Mouse (Mus musculus) hindbrain, embryonic 11.5 days (tissue): ENCODE results near the gene Anp32e. TPM values are rescaled to one million over a fixed set of nuclear protein-coding genes. Genes with fewer than 3 reads are reported as not detected.
A peak's percentile ranks its signal among the peaks of the same experiment; 100 is the strongest.
"Not testable (repeated sequence)": the region's sequence is repeated elsewhere in the genome, so short reads cannot be mapped to it uniquely, and the experiment has no call there.

ENCODE experiments used
- ATAC-seq: fragments of 200-750 bp; cut with Nextera tagmentation; 2 replicates; pipeline ENCODE4 v1.8.0; 2017; ENCODE audit warnings: mild to moderate bottlenecking, moderate TSS enrichment, moderate library complexity; ENCODE audit not compliant: low FRiP score
- DNase-seq: peaks from one replicate; pipeline ENCODE4 v3.0.0-alpha.2; 2015; ENCODE audit warnings: low spot score
- H3K27ac ChIP-seq: fragments of 300-500 bp; sonication (generic); 2 replicates; pipeline ENCODE4 v1.5.1; 2014; ENCODE audit warnings: mild to moderate bottlenecking, low read depth, low read length
- H3K27me3 ChIP-seq: fragments of 300-500 bp; sonication (generic); 2 replicates; pipeline ENCODE4 v1.6.1; 2014; ENCODE audit warnings: mild to moderate bottlenecking, low read length, moderate library complexity, mixed read lengths; ENCODE audit not compliant: control insufficient read depth, insufficient read depth
- H3K36me3 ChIP-seq: fragments of 300-500 bp; sonication (generic); 2 replicates; pipeline ENCODE4 v1.6.1; 2014; ENCODE audit warnings: mild to moderate bottlenecking, low read length, moderate library complexity, mixed read lengths; ENCODE audit not compliant: control insufficient read depth, insufficient read depth
- H3K4me1 ChIP-seq: fragments of 300-500 bp; sonication (generic); replicated peaks from 2 replicates; pipeline ENCODE4 v1.6.1; 2014; ENCODE audit warnings: low read length, mixed read lengths; ENCODE audit not compliant: control insufficient read depth, insufficient read depth
- H3K4me2 ChIP-seq: fragments of 300-500 bp; sonication (generic); replicated peaks from 2 replicates; pipeline ENCODE4 v1.6.1; 2014; ENCODE audit warnings: mild to moderate bottlenecking, low read depth, low read length
- H3K4me3 ChIP-seq: fragments of 300-500 bp; sonication (generic); 2 replicates; pipeline ENCODE4 v1.5.1; 2014; ENCODE audit warnings: low read depth, low read length
- H3K9ac ChIP-seq: fragments of 300-500 bp; sonication (generic); 2 replicates; pipeline ENCODE4 v1.6.1; 2014; ENCODE audit warnings: low read depth, low read length
- H3K9me3 ChIP-seq: fragments of 300-500 bp; sonication (generic); 2 replicates; pipeline ENCODE4 v1.6.1; 2016; ENCODE audit warnings: low read length; ENCODE audit not compliant: control insufficient read depth
- WGBS: fragments of 180-500 bp; shearing (Covaris S2); extraction: QIAGEN DNeasy Blood & Tissue Kit; methylation state at CpG from one replicate; pipeline ENCODE4 v1.1.7; 2014; 5-methylcytosine and 5-hydroxymethylcytosine counted together
- polyA plus RNA-seq: library from polyadenylated mRNA; unstranded; fragments of >200 nt; fragmentation: Nextera tagmentation; extraction: Ambion mirVana; gene quantifications from 2 replicates; pipeline ENCODE4 v1.2.1, GENCODE M21; 2014

The Anp32e gene
- polyA plus RNA-seq, 1 experiment from 2014 or later = 114 TPM

DNA sequence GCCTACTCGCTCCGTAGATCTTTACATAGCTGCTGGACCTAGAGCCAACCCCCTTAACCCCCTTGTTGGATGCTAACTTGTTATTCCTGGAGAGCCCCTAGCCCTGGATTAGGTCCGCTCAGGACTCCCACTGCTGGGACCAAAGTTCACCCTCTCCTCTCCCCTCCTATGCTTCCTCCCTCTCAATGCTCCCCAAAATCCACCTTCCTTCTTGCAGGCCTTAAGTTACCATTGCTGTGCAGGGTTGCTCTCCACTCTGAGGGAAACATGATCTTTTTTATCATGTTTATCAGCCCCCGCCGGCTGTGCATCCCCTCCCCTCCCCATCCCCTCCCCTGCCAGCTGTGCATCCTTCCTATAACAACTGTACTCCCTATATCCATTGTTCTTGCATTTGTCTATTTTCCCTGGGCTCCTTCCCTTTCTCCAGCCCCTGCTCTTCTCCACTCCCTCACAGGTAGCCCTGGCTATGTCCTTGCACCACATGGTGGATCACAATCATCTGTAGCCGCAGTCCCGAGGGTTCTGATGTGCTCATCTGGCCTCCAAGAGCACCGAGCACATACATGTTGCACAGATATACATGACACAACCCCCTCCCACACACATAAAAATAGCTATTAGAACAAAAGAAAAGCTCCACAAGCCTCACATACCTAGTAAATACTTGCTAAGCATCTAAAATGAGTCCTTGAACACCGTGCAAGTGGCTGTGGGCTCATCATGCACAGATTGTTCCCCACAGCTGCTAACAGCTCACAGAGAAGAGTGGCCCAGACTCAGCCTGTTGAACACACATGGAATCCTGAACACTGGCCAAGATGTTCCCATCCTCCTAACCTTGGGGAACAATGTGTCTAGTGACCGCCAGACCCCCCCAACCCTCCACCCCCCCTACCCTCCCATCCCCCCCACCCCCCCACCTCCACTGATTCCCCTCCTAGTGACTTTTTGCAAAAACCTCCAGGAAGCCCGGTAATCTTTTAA is 36.7 kb upstream of the Anp32e start:
- H3K36me3 ChIP-seq = no peaks in the 10 kb centered on the region
- H3K9me3 ChIP-seq = no peaks in the 10 kb centered on the region
- H3K4me1 ChIP-seq = no peaks in the 10 kb centered on the region
- H3K4me2 ChIP-seq = no peak overlapping the region
- no peak for ATAC-seq
- H3K27me3 ChIP-seq = no peaks in the 10 kb centered on the region
- peak overlapping the region; percentile 47; the same call in 1 of the 2 replicates for H3K27ac ChIP-seq
- H3K4me3 ChIP-seq = no peak overlapping the region
- DNase-seq = no peak
- WGBS = 39% methylated on average over 11 of the region's 11 CpGs
- peak overlapping the region; percentile 31; the same call in 1 of the 2 replicates for H3K9ac ChIP-seq

DNA sequence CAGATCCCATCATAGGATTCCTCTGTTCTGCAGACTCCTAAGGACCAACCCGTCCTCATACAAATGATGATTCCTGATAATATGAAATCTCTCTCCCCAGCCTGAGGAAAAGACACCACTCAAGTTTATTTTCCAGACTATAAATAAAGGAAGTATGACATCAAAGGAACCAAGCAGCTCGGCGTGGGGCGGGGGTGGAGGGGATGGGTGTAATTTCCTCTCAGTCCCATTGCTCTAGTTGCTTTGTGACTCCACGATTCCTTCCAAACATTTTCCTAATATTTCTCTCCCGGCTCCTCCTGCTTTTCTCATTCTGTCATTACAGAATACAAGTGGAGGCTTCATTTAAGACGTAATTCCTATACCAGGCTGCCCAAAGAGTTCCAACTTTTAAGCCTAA is 35.9 kb upstream of the Anp32e start:
- WGBS = 29% methylated on average over 7 of the region's 7 CpGs
- H3K27me3 ChIP-seq = no peaks in the 10 kb centered on the region
- ATAC-seq (no peak; the same call in 1 of the 2 replicates), DNase-seq (no peak)
- no peaks in the 10 kb centered on the region for H3K36me3 ChIP-seq
- 0 out of 2 replicates have a peak overlapping the region, but pooled peaks have one; percentile 13 for H3K27ac ChIP-seq
- peak overlapping the region; percentile 28 for H3K9ac ChIP-seq
- H3K4me2 ChIP-seq = peak overlapping the region; percentile 37
- no peaks in the 10 kb centered on the region for H3K9me3 ChIP-seq
- H3K4me3 ChIP-seq = peak overlapping the region; percentile 70
- H3K4me1 ChIP-seq = no peaks in the 10 kb centered on the region

DNA sequence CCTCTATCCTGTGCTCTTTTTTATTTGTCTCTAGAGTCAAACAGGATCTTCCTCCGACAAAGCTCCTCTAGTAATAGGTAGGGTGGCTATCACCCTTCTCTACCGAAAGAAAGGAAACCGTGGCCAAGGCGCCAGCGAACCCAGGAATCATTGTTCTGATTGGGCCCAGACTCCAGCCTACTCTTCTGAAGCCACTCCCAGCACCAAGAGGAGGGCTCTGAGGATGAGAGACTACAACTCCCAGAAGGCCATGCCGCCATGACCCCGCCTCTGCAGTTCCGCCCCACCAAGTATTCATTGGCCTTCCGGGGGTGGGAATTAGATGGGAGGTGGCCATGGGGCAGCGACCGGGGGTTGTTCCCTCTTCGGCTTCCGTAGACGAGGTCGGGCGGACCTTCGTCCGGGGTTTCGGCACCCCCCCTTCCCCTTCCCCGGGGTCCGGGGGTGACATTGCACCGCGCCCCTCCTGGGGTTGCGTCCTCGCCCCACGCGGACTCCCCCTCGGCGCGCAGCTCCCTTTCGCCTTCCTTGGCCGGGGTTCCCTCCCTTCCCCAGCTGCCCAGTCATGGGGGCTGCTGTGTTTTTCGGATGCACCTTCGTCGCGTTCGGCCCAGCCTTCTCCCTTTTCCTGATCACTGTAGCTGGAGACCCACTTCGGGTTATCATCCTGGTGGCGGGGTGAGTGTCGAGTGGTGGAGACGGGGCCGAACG is 35.3 kb upstream of the Anp32e start, which contains the start of gene Aph1a:
TSS of gene Aph1a (plus strand) at position 364 of the 711 bp plus-strand sequence.
- peak within 1 kb of the TSS; percentile 74 for H3K9ac ChIP-seq
- peak; percentile 97 for ATAC-seq
- H3K36me3 ChIP-seq, H3K9me3 ChIP-seq, H3K4me1 ChIP-seq, H3K27me3 ChIP-seq: not testable (repeated sequence)
- under 1% methylated on average over 25 of the region's 43 CpGs for WGBS
- peak within 1 kb of the TSS; percentile 70 for H3K4me3 ChIP-seq
- 0 out of 2 replicates have a peak within 1 kb of the TSS, but pooled peaks have one; percentile 33 for H3K27ac ChIP-seq
- H3K4me2 ChIP-seq = peak within 1 kb of the TSS; percentile 93
- peak; percentile 95 for DNase-seq

DNA sequence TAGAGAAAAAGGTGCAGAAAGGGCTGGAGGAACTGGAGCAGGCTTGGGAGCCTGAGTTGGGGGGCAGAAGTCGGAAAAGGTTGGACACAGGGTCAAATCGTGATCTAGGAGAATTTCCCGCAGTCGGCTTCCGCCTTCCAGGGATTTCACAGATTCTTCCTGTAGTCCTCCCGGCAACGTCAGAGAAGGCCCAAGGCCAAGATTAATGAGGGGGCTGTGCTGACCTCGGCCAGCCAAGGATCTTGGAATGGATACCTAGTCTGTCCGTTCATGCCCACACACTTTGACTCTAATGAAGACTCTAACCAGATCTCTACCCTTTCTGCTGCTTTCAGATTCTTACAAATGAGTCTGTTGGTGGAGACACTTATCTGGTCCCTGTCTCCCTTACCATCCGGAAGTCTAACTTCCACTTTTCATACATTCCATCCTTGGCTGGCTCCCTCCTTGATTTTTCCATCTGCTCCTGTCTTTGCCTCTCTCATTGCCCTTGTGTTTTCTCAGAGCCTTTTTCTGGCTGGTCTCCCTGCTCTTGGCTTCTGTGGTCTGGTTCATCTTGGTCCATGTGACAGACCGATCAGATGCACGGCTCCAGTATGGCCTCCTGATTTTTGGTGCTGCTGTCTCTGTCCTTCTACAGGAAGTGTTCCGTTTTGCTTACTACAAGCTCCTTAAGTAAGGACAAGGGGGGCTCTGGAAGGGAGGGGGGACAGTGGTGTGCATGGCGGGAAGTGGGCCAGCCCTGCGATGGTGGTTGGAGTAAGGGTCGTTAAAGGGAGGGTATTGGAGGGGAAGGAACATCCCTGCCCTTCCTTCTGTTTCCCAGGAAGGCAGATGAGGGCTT is 34.5 kb upstream of the Anp32e start:
- Histone ChIP-seq H3K9ac (peak overlapping the region; percentile 74), H3K27ac (0 out of 2 replicates have a peak overlapping the region, but pooled peaks have one; percentile 33), H3K9me3 (no peaks in the 10 kb centered on the region), H3K4me2 (peak overlapping the region; percentile 93), H3K4me1 (no peaks in the 10 kb centered on the region), H3K36me3 (no peaks in the 10 kb centered on the region), H3K27me3 (no peaks in the 10 kb centered on the region), H3K4me3 (peak overlapping the region; percentile 70)
- WGBS = 18% methylated on average over 16 of the region's 16 CpGs
- ATAC-seq (0 out of 2 replicates have a peak, but pooled peaks have one; percentile 2), DNase-seq (peak; percentile 51)

DNA sequence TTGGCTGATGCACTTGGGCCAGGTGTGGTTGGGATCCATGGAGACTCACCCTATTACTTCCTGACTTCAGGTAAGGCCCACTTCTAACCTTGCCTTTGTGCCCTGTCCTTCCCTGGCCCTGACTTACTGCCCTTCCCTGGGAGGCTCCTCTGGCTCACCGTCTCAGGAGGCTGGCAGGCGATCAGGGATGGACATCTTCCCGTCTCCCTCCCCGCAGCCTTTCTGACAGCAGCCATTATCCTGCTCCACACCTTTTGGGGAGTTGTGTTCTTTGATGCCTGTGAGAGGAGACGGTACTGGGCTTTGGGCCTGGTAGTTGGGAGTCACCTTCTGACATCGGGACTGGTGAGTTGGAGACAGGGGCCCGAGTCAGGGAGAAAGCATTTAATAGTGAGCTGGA is 33.5 kb upstream of the Anp32e start:
- not testable (repeated sequence) for H3K4me2 ChIP-seq, ATAC-seq, H3K4me1 ChIP-seq, H3K36me3 ChIP-seq, H3K4me3 ChIP-seq, DNase-seq, H3K9me3 ChIP-seq, H3K9ac ChIP-seq, H3K27ac ChIP-seq, H3K27me3 ChIP-seq
- WGBS = 90% methylated on average over 7 of the region's 7 CpGs

DNA sequence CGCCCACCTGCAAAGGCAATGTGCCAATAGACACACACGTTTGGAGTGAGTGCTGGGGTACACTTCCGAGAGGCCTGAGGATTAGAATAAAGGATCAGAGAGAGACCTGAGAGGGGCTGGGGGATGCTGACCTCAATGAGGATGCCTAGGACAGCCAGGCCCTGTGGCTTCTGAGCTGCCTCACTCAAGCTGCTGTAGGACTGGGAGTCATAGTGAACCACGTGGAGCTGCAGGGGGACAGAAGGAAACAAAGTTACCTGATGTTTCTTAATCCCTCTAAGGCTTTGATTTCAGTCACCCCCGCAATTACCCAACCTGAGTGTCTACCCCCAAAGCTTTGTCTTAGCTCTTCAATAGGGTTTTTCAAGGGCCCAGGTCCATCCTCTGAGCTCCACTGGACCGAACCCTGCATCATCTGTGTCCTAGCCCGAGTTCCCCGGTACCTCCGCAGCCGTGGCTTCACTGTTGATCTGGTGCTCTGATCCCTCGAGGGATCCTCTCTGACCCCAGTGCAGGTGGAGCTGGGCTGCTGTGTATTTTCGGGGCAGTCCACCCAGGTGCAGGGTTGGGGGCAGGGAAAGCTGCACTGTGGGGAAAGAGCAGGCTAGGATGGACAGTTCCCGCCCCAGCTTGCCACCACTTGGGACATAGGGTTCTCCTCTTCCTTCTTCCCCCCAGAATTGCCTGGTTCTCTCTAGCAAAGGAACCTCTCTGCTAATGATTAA is 29.1 kb upstream of the Anp32e start:
- H3K9me3 ChIP-seq = no peaks in the 10 kb centered on the region
- no peak for ATAC-seq

DNA sequence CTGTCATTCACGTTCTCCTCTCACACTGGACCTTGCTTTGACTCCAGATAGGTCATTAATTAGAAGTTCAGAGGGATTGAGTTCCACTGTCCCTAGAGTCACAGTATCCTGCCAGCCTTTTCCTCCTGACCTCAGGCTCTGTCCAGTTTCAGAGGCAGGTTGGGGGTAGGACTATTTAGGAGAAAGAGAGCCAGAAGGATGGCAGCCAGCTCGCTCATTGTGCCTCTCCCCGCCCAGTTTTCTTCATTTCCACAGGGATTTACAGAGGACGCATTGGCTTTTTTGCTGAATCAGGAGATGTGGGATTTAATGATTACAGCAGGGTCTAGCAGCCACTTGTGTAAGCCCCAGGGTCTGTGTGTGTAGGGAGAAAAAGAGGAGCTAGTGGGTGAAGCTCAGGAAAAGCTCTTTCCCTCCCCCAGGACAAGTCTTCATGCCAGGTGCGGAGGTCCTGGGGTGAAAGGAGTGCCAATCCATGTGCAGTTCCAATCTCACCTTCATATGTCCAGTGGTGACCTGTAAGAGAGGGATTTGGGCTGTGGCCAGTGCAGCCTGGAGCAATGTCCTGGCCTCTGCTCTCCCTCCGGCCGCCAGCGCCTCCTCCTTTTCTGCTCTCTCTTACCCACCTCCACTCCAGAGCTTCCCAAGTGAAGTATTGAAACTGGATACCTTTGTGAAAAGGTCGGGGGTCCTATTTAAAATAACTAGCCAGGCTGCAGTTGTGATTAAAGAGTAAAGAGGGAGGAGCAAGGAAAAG is 27.3 kb upstream of the Anp32e start:
- H3K36me3 ChIP-seq = no peaks in the 10 kb centered on the region
- no peak overlapping the region for H3K4me3 ChIP-seq
- no peak for DNase-seq
- H3K9ac ChIP-seq = no peak overlapping the region
- no peak overlapping the region for H3K27ac ChIP-seq
- H3K9me3 ChIP-seq = no peaks in the 10 kb centered on the region
- H3K27me3 ChIP-seq = no peaks in the 10 kb centered on the region
- 60% methylated on average over 9 of the region's 9 CpGs for WGBS
- peaks cover 13% of the 10 kb centered on the region for H3K4me1 ChIP-seq
- no peak for ATAC-seq
- no peak overlapping the region for H3K4me2 ChIP-seq

More for the DNA sequence above, 29.1 kb upstream of the Anp32e start:
- 76% methylated on average over 13 of the region's 13 CpGs for WGBS
- H3K27ac ChIP-seq = no peak overlapping the region
- H3K36me3 ChIP-seq = no peaks in the 10 kb centered on the region
- H3K4me1 ChIP-seq = peaks cover 9% of the 10 kb centered on the region
- H3K9ac ChIP-seq = no peak overlapping the region
- no peak for DNase-seq
- H3K4me2 ChIP-seq = no peak overlapping the region
- no peaks in the 10 kb centered on the region for H3K27me3 ChIP-seq
- no peak overlapping the region for H3K4me3 ChIP-seq
